Mouse (Mus musculus) inflammation-experienced regulatory T-cells, adult 16 weeks (primary cell): Measurements from ENCODE around the gene Bmp5. TPM values are rescaled to one million over a fixed set of nuclear protein-coding genes. Genes with fewer than 3 reads are reported as not detected.

ENCODE experiments used
- polyA plus RNA-seq: library from polyadenylated mRNA; unstranded; fragments of 100-300 nt; shearing (Covaris generic); gene quantifications from one replicate; pipeline ENCODE4 v1.2.1, GENCODE M21; 2017

Bmp5 gene
- not detected for polyA plus RNA-seq

DNA sequence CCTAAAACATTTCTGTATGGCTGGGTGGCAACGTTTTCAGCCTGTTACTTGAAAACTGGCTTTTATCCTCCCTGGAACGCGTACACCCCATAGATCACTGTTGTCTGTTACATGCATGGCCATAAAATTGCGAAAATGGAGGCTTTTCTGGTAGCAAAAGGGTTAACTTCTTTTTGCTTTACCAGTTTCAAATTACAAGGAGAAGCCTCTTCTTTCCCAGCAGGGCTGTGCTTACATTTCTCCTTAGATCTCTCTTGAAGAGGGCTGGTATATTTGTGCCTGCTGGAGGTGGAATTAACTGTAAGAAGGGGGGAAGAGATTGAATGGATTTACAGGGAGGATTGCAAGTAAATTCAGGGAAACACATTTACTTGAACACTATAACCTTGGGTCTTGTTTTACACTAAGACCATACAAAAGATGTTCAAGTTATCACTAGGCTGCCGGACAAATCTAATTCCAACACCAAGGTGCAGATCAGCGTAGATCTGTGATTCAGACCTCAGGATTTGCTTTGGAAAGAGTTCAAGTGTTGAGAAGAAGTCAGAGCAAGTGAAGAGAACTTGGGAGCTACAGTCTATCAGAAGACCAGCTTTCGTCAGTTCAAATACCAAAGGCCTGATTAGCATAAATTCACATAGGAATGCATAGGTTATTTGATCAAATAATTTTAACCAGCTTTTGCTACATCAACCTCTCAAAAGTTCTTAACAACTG, at the start of gene Bmp5:
TSS of gene Bmp5 (plus strand) at position 236 of the 717 bp plus-strand sequence.

Other genes with a start within 250 kb of the Bmp5 start
- gene Tmod3, start 215.7 kb upstream of the Bmp5 start, polyA plus RNA-seq, result 177 TPM
- gene Tmod2, start 164.0 kb upstream of the Bmp5 start, polyA plus RNA-seq, result 0.07 TPM
- 11.6 TPM for gene Lysmd2, start 149.6 kb upstream of the Bmp5 start, polyA plus RNA-seq
- gene Scg3, start 91.3 kb upstream of the Bmp5 start, polyA plus RNA-seq, result not detected
- gene Hmgcll1, start 239.5 kb downstream of the Bmp5 start, polyA plus RNA-seq, result 0.18 TPM